In the genomic region with DNA sequence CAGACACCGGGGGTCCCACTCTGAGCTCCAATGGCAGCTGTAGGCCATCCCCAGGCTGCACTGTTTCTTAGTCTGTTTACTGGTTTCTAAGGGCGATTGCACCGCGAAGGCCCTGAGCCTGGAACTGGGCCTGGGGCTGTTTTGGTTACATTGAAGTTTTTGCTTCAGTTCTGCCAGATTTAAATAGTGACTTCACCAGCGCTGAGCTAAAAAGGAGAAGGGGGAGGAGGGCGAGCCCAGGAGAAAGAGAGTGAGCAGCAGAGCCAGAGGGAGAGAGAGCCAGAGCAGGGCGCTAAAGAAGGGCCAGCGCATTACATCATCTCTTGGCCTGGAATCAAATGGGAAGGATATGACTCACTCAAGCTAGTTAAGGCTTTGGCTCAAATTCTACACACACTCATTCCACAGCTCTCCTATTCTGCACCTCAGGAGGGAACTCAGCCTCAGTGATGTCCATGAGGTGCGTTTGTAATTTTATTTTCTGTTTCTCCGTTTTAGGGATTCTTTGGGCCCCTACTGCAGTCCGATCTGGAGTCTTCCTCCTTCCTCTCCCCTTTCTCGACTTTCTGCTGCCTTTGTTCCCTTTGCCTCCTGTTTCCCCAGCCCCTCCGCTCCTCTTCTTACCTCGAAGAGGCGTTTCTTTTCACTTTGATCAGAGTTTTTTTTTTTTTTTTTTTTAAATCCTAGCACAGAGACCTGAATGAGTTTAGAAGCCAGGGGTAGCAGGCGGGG, we compare ENCODE assay signal across 8 mouse cellular contexts.
DNase-seq lines count a peak whose midpoint lies in the region; ATAC-seq and TF ChIP-seq lines count a peak whose summit lies in the region.

No protein-coding gene starts in this region.

- peak overlapping the region; percentile 77 for H3K27ac ChIP-seq in embryonic facial prominence, embryonic 13.5 days
- H3K27ac ChIP-seq in kidney, adult 2 months (ENCODE audit: insufficient read depth, low read depth, low read length): no peak overlapping the region
- peak overlapping the region; percentile 82 for H3K27ac ChIP-seq in limb, embryonic 10.5 days
- peak overlapping the region; percentile 20 for H3K27ac ChIP-seq in midbrain, embryonic 11.5 days (ENCODE audit: low read depth, low read length)

- peak overlapping the region; percentile 63 for H3K4me2 ChIP-seq in embryonic facial prominence, embryonic 13.5 days
- H3K4me2 ChIP-seq in midbrain, embryonic 11.5 days: peak overlapping the region; percentile 28

- peaks cover 50% of the 10 kb centered on the region for H3K4me1 ChIP-seq in embryonic facial prominence, embryonic 13.5 days
- H3K4me1 ChIP-seq in kidney, adult 2 months (ENCODE audit: control insufficient read depth, insufficient read depth, low read length): no peaks in the 10 kb centered on the region
- H3K4me1 ChIP-seq in limb, embryonic 10.5 days: peaks cover 56% of the 10 kb centered on the region
- peaks cover 16% of the 10 kb centered on the region for H3K4me1 ChIP-seq in midbrain, embryonic 11.5 days (ENCODE audit: control insufficient read depth, insufficient read depth, low read length)

- DNase-seq in adrenal gland, postnatal 4 days (ENCODE audit: low spot score in 2 of 2): peak; percentile 23 to 61
- DNase-seq in heart, adult 18-20 months: peak; percentile 96 to 98
- peak; percentile 93 for DNase-seq in kidney, adult 2 months
- no peak for DNase-seq in limb, embryonic 10.5 days (ENCODE audit: low spot score)
- peak; percentile 97 for DNase-seq in midbrain, embryonic 11.5 days (ENCODE audit: low spot score, missing footprints)
- DNase-seq in right cerebral cortex, postnatal 25 days: peak; percentile 79
- DNase-seq in thymus, postnatal 36 days: no peak

- H3K36me3 ChIP-seq in embryonic facial prominence, embryonic 13.5 days: no peaks in the 10 kb centered on the region
- H3K36me3 ChIP-seq in kidney, adult 2 months (ENCODE audit: control insufficient read depth, insufficient read depth, low read length): no peaks in the 10 kb centered on the region
- H3K36me3 ChIP-seq in limb, embryonic 10.5 days: no peaks in the 10 kb centered on the region
- H3K36me3 ChIP-seq in midbrain, embryonic 11.5 days (ENCODE audit: control insufficient read depth, insufficient read depth, low read length): no peaks in the 10 kb centered on the region

- peak; percentile 66 for ATAC-seq in embryonic facial prominence, embryonic 13.5 days (ENCODE audit: insufficient number of reproducible peaks, insufficient read depth, low FRiP score, low TSS enrichment, low read depth)
- ATAC-seq in midbrain, embryonic 11.5 days (ENCODE audit: low FRiP score): peak; percentile 91

- no peaks in the 10 kb centered on the region for H3K9me3 ChIP-seq in embryonic facial prominence, embryonic 13.5 days
- no peaks in the 10 kb centered on the region for H3K9me3 ChIP-seq in limb, embryonic 10.5 days (replicated peaks)
- no peaks in the 10 kb centered on the region for H3K9me3 ChIP-seq in midbrain, embryonic 11.5 days (ENCODE audit: control insufficient read depth, low read length)

- no peak for TF ChIP-seq CTCF in kidney, adult 2 months (conservative IDR thresholded peaks at IDR 0.05; ENCODE audit: insufficient read depth, insufficient read length, low read depth, low read length)

- peak overlapping the region; percentile 66 for H3K9ac ChIP-seq in embryonic facial prominence, embryonic 13.5 days
- H3K9ac ChIP-seq in midbrain, embryonic 11.5 days (ENCODE audit: low read length): peak overlapping the region; percentile 32

- 3% methylated on average over 15 of the region's 16 CpGs for WGBS in embryonic facial prominence, embryonic 13.5 days
- 8% methylated on average over 16 of the region's 16 CpGs for WGBS in kidney, adult 2 months
- WGBS in limb, embryonic 10.5 days: 13% methylated on average over 15 of the region's 16 CpGs
- 8% methylated on average over 15 of the region's 16 CpGs for WGBS in midbrain, embryonic 11.5 days

- peak overlapping the region; percentile 34 for H3K4me3 ChIP-seq in embryonic facial prominence, embryonic 13.5 days
- peak overlapping the region; percentile 27 for H3K4me3 ChIP-seq in kidney, adult 2 months (ENCODE audit: insufficient read depth, low read depth, low read length)
- peak overlapping the region; percentile 40 for H3K4me3 ChIP-seq in limb, embryonic 10.5 days
- peak overlapping the region; percentile 18; the same call in 1 of the 2 replicates for H3K4me3 ChIP-seq in midbrain, embryonic 11.5 days (ENCODE audit: low read depth, low read length)

- no peak for TF ChIP-seq POLR2A in kidney, adult 2 months (IDR thresholded peaks at IDR 0.05; ENCODE audit: low read depth, low read length)

- H3K27me3 ChIP-seq in embryonic facial prominence, embryonic 13.5 days: no peaks in the 10 kb centered on the region
- no peaks in the 10 kb centered on the region for H3K27me3 ChIP-seq in kidney, adult 2 months (replicated peaks; ENCODE audit: control insufficient read depth, insufficient read depth, low read length)
- peaks cover 18% of the 10 kb centered on the region for H3K27me3 ChIP-seq in limb, embryonic 10.5 days (ENCODE audit: low read depth, poor library complexity, severe bottlenecking)
- no peaks in the 10 kb centered on the region for H3K27me3 ChIP-seq in midbrain, embryonic 11.5 days (ENCODE audit: control insufficient read depth, insufficient read depth, low read length)

Comparison
In these comparisons a context has a peak if more than half of its experiments do, and no peak if none do; other contexts are left out.
1. DNase-seq: peak in adrenal gland, postnatal 4 days (2 of 2), heart, adult 18-20 months (2 of 2), kidney, adult 2 months (single experiment), midbrain, embryonic 11.5 days (single experiment) and right cerebral cortex, postnatal 25 days (single experiment); none in limb, embryonic 10.5 days (single experiment) and thymus, postnatal 36 days (0 of 2).
2. Peak in every context shown above with its lines, with median percentiles within 50 percentile points of each other: H3K4me3 ChIP-seq.